Mouse (Mus musculus) kidney, embryonic 14.5 days (tissue): ENCODE measurements around the gene Gabrb3. TPM values are rescaled to one million over a fixed set of nuclear protein-coding genes. Genes with fewer than 3 reads are reported as not detected.

Source experiments
- ATAC-seq: fragments of 200-750 bp; cut with Nextera tagmentation; 2 replicates; pipeline ENCODE4 v1.8.0; 2017; ENCODE audit warnings: moderate number of reproducible peaks, mild to moderate bottlenecking, moderate TSS enrichment, moderate library complexity; ENCODE audit not compliant: low FRiP score, low TSS enrichment
- H3K27ac ChIP-seq: fragments of 300-500 bp; sonication (generic); 2 replicates; pipeline ENCODE4 v1.5.1; 2014; ENCODE audit warnings: low read depth, mild to moderate bottlenecking, low read length, moderate library complexity, mixed read lengths
- H3K27me3 ChIP-seq: fragments of 300-500 bp; sonication (generic); 2 replicates; pipeline ENCODE4 v1.6.1; 2014; ENCODE audit warnings: mild to moderate bottlenecking, low read length; ENCODE audit not compliant: control insufficient read depth, insufficient read depth
- H3K36me3 ChIP-seq: fragments of 300-500 bp; sonication (generic); 2 replicates; pipeline ENCODE4 v1.6.1; 2014; ENCODE audit warnings: low read length, mixed read lengths; ENCODE audit not compliant: control insufficient read depth, insufficient read depth
- H3K4me1 ChIP-seq: fragments of 300-500 bp; sonication (generic); 2 replicates; pipeline ENCODE4 v1.6.1; 2014; ENCODE audit warnings: low read length, mixed read lengths; ENCODE audit not compliant: control insufficient read depth, insufficient read depth
- H3K4me2 ChIP-seq: fragments of 300-500 bp; sonication (generic); replicated peaks from 2 replicates; pipeline ENCODE4 v1.6.1; 2014; ENCODE audit warnings: low read depth, mild to moderate bottlenecking, low read length
- H3K4me3 ChIP-seq: fragments of 300-500 bp; sonication (generic); 2 replicates; pipeline ENCODE4 v1.5.1; 2014; ENCODE audit warnings: mild to moderate bottlenecking, low read length
- H3K9ac ChIP-seq: fragments of 300-500 bp; sonication (generic); 2 replicates; pipeline ENCODE4 v1.6.1; 2014; ENCODE audit warnings: low read depth, mild to moderate bottlenecking, low read length, moderate library complexity
- H3K9me3 ChIP-seq: fragments of 300-500 bp; sonication (generic); 2 replicates; pipeline ENCODE4 v1.6.1; 2016; ENCODE audit warnings: low read length; ENCODE audit not compliant: control insufficient read depth
- WGBS: fragments of 180-500 bp; shearing (Covaris S2); extraction: QIAGEN DNeasy Blood & Tissue Kit; methylation state at CpG from one replicate; pipeline ENCODE4 v1.1.7; 2014; 5-methylcytosine and 5-hydroxymethylcytosine counted together
- polyA plus RNA-seq: library from polyadenylated mRNA; unstranded; fragments of >200 nt; fragmentation: Nextera tagmentation; extraction: Ambion mirVana; gene quantifications from 2 replicates; pipeline ENCODE4 v1.2.1, GENCODE M21; 2014

The Gabrb3 gene
- 0.56 and 1.2 TPM in 2 replicates for polyA plus RNA-seq

DNA sequence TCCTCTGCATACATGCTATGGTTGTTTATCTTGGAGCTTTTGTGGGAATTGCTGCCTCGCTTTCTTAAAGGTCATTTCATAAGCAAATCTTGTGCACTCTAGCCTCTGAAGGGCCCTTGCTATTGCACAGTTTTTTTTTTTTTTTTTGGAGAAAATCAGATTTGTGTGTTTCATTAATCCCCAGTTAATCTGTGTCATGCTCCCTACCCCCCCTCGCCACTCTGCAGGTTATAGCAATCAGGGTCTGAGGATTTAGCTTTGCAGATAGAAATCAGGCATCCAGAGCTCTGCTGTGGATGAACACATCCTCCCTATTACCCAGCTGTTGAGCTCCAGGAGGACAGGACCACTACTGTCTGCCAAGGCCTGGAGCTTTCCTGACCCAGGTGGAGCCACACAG, at the start of gene Gabrb3:
TSS of gene Gabrb3 (plus strand) at position 301 of the 400 bp plus-strand sequence.
- Histone ChIP-seq H3K27me3 (no peaks in the 10 kb centered on the region), H3K9ac (no peak within 1 kb of the TSS), H3K4me2 (no peak within 1 kb of the TSS), H3K36me3 (no peaks in the 10 kb centered on the region), H3K4me1 (no peaks in the 10 kb centered on the region), H3K27ac (no peak within 1 kb of the TSS), H3K9me3 (no peaks in the 10 kb centered on the region), H3K4me3 (no peak within 1 kb of the TSS)
- WGBS = 85% methylated on average over 2 of the region's 2 CpGs
- ATAC-seq = no peak

DNA sequence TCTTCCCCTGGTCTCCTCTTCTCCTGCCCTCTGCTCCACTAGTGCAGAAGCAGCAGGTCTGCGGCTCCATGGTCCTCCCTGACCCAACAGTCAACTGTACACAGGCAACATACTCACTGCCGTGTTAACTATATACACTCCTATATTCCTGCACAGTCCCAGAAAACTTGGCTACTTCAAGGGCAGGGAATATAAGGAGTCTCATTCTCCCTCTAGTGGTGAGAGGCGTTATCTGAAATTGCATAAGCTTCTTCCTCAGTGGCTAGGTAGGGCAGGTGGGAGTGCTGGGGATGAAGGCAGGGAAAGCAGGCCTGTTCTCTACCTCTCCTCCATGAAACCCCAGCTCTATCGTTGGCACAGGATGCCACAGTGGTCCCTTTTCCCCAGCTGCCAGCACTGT, 35.4 kb upstream of the Gabrb3 start:
- WGBS = 19% methylated on average over 4 of the region's 4 CpGs
- H3K9ac ChIP-seq = no peak overlapping the region
- no peak overlapping the region for H3K27ac ChIP-seq
- no peaks in the 10 kb centered on the region for H3K36me3 ChIP-seq
- H3K4me1 ChIP-seq = no peaks in the 10 kb centered on the region
- H3K9me3 ChIP-seq = no peaks in the 10 kb centered on the region
- no peak overlapping the region for H3K4me2 ChIP-seq
- peak; percentile 76; the same call in 1 of the 2 replicates for ATAC-seq
- peaks cover 20% of the 10 kb centered on the region for H3K27me3 ChIP-seq
- no peak overlapping the region for H3K4me3 ChIP-seq

DNA sequence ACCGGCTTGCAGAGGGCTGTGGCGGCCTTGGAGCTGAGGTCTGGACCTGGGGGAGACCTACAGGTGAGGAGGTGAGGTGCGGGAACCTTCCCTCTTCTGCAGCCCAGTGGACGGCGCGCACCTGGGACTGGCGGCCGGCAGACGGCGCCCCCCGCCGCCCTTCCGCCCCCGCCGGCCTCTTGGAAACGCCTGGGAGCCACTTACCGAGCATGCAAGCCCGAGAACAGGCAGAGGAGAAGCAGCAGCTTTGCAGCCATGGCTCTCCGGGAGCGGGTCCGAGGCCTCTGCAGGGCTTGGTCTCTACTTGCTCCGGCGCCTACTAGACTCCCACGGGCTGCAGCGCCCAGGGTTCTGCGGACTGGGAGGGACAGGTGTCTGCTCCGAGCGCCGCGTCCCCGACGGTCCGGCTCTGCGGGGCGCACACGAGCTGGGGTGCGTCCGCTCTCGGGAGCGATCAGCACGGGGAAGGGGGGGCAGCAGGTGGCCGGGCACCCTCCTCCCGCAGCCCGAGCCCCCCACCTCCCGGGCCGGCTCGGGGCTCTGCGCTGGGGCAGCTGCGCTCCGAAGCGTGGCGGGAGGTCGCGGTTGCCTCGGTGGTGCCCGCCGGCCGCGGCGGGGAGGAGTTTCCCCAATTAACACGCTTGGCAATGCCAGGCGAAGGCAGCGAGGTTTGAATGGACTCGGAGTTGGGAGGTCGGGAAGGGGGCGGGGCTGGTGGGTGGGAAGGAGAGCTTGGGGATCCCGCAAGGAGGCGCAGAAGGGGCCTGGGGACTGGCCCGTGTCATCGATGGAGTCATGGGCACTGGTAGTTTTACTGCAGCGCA, 32.8 kb upstream of the Gabrb3 start, which contains the start of gene Gabrg3:
TSS of gene Gabrg3 (minus strand) at position 672 of the 824 bp plus-strand sequence.
- ATAC-seq = peak; percentile 86
- no peaks in the 10 kb centered on the region for H3K9me3 ChIP-seq
- under 1% methylated on average over 60 of the region's 71 CpGs for WGBS
- H3K27ac ChIP-seq = no peak within 1 kb of the TSS
- 0 out of 2 replicates have a peak within 1 kb of the TSS, but pooled peaks have one; percentile 42 for H3K9ac ChIP-seq
- H3K4me1 ChIP-seq = no peaks in the 10 kb centered on the region
- peaks cover 20% of the 10 kb centered on the region for H3K27me3 ChIP-seq
- peak within 1 kb of the TSS; percentile 52 for H3K4me3 ChIP-seq
- H3K36me3 ChIP-seq = no peaks in the 10 kb centered on the region
- H3K4me2 ChIP-seq = peak within 1 kb of the TSS; percentile 88

DNA sequence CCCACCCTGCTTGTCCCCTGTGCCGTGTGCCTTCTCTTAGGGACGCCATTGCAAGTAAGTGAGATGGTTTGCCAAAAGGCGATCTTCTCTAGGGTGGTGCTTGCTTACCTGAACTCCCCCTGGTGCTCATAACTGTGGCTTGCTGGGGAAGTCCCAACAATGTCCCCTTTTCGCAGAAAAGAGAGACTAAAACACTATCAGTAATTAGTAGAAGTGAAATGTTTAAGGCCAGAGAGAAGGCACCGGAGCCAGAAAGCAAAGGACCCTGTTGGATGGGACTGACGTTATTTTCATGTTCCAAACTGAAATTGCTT, 32.2 kb upstream of the Gabrb3 start:
- Histone ChIP-seq H3K4me1 (no peaks in the 10 kb centered on the region), H3K9me3 (no peaks in the 10 kb centered on the region), H3K4me2 (peak overlapping the region; percentile 88), H3K36me3 (no peaks in the 10 kb centered on the region), H3K27ac (no peak overlapping the region), H3K4me3 (peak overlapping the region; percentile 52), H3K27me3 (peaks cover 20% of the 10 kb centered on the region), H3K9ac (no peak overlapping the region)
- ATAC-seq = no peak; the same call in 1 of the 2 replicates
- 23% methylated on average over 6 of the region's 6 CpGs for WGBS

DNA sequence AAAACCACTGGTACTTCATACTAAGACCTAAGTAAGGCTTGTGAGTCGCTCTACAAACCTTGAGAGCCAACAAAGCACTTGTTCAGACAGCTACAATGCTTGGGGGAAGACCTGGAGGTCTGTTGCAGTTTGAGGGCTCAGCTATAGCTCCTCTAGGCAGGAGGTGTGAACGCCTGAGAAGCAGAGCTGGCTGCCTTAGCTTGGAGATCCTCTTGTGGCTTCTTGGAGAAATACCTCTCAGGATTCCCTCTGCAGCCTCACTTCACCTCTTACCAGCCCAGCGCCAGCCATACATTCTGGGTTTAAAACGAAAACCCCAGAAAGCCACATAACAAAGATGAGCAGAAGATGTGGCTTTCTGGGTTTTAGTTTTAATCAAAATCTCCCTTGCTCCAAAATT, 29.4 kb upstream of the Gabrb3 start:
- Histone ChIP-seq H3K27me3 (peaks cover 20% of the 10 kb centered on the region), H3K4me1 (no peaks in the 10 kb centered on the region), H3K4me3 (no peak overlapping the region), H3K9me3 (no peaks in the 10 kb centered on the region), H3K27ac (no peak overlapping the region), H3K36me3 (no peaks in the 10 kb centered on the region), H3K4me2 (no peak overlapping the region), H3K9ac (no peak overlapping the region)
- WGBS = 40% methylated on average over 4 of the region's 4 CpGs
- no peak for ATAC-seq

DNA sequence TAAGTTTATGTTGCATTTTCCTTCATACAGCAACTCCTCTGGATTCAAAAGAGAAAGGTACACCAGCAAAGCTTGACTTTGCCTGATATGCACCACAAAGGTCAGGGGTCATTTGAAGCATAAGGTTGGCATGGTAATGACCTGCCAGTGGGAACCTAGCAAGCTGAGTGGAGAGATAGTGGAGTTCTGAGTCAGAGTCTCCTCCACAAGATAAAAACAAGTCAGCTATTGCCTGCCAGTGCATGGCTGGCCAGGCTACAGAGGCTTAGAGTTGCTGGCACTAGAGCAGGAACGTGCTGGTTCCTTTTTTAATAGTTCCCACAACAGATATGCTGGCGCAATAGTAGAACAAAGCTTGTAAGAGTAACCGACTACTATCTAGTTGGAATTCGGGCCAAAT, 25.9 kb upstream of the Gabrb3 start:
- Histone ChIP-seq H3K4me2 (no peak overlapping the region), H3K9ac (no peak overlapping the region), H3K36me3 (no peaks in the 10 kb centered on the region), H3K27me3 (no peaks in the 10 kb centered on the region), H3K27ac (no peak overlapping the region), H3K4me3 (no peak overlapping the region), H3K4me1 (no peaks in the 10 kb centered on the region), H3K9me3 (no peaks in the 10 kb centered on the region)
- WGBS = 90% methylated on average over 4 of the region's 4 CpGs
- no peak for ATAC-seq

DNA sequence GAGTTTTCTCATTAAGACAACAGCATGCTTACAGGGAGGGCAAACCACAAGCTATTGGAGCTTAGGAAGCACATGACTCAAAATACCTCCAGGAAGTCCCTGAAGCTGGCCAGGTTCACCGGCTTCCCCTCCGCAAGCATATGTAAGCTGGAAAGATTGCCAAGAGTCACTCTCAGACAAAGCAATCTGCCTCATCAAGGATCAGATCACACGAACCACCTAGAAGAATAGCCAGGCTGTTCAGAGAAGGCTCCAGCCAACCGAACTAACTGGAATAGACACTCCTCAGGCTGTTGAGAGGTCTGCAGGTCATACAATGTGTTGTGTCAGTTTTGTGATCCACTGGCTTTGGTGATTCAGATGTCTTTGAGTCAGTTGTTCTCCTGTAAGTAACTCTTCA, 8.3 kb upstream of the Gabrb3 start:
- Histone ChIP-seq H3K9ac (no peak overlapping the region), H3K9me3 (no peaks in the 10 kb centered on the region), H3K27me3 (no peaks in the 10 kb centered on the region), H3K4me1 (no peaks in the 10 kb centered on the region), H3K4me3 (no peak overlapping the region), H3K4me2 (no peak overlapping the region), H3K27ac (no peak overlapping the region), H3K36me3 (no peaks in the 10 kb centered on the region)
- 92% methylated on average over 4 of the region's 4 CpGs for WGBS
- no peak for ATAC-seq

DNA sequence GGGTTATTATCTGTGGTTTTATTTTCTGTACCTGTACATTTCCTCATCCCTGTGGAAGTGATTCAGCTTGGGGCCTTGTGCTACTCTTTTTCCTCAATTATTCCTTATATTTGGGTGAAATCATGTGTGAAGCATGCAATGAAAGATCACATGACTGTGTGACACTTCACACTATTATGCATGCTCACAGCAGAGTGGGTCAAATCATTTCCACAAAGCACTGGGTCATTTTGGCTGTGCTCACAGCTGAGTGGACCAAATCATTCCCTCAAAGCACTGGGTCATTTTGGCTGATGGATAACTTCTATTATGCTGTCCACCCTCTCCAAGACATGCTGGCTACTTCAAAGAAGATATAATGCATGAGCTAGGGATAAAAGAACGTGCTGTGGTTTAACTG, 6.6 kb upstream of the Gabrb3 start:
- Histone ChIP-seq H3K27ac (no peak overlapping the region), H3K36me3 (no peaks in the 10 kb centered on the region), H3K9me3 (no peaks in the 10 kb centered on the region), H3K27me3 (no peaks in the 10 kb centered on the region), H3K9ac (no peak overlapping the region), H3K4me3 (no peak overlapping the region), H3K4me1 (no peaks in the 10 kb centered on the region), H3K4me2 (no peak overlapping the region)
- 54% methylated on average over 1 of the region's 1 CpGs for WGBS
- no peak for ATAC-seq

DNA sequence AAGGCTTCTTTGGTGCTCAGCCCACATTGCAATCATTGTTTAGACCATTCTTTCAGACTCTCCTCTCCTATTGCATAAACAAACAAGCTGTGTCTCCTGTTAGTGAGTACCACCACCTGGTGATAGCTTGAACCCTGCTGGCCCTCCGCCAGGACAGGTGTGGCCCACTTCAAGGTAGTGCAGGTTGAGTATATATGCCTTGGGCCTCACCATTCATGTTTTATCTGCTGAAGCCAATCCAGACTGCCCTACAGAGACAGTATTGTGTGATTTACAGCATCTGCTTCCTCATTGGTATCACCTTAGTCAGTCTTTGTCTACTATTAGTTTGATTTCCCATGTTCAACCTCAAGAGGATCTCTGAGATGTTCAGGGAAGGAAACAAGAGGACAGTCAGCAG, 1.6 kb downstream of the Gabrb3 start:
- Histone ChIP-seq H3K9ac (no peak overlapping the region), H3K4me3 (no peak overlapping the region), H3K9me3 (no peaks in the 10 kb centered on the region), H3K27ac (no peak overlapping the region), H3K36me3 (no peaks in the 10 kb centered on the region), H3K27me3 (no peaks in the 10 kb centered on the region), H3K4me2 (no peak overlapping the region), H3K4me1 (no peaks in the 10 kb centered on the region)
- ATAC-seq = no peak
- WGBS = 86% methylated on average over 1 of the region's 1 CpGs
